Mouse (Mus musculus) limb, embryonic 14.5 days (tissue): ENCODE results near the gene Trem3. TPM values are rescaled to one million over a fixed set of nuclear protein-coding genes. Genes with fewer than 3 reads are reported as not detected.

Experiments
- ATAC-seq: fragments of 200-750 bp; cut with Nextera tagmentation; 2 replicates; pipeline ENCODE4 v1.8.0; 2017; ENCODE audit warnings: low read depth, moderate number of reproducible peaks, moderate TSS enrichment; ENCODE audit not compliant: low FRiP score
- DNase-seq: peaks from one replicate; pipeline ENCODE4 v3.0.0-alpha.2; 2015; ENCODE audit warnings: low spot score
- H3K27ac ChIP-seq: fragments of 300-500 bp; sonication (generic); replicated peaks from 2 replicates; pipeline ENCODE4 v1.5.1; 2014; ENCODE audit warnings: low read depth, mild to moderate bottlenecking, low read length, moderate library complexity, mixed read lengths
- H3K27me3 ChIP-seq: fragments of 300-500 bp; sonication (generic); 2 replicates; pipeline ENCODE4 v1.6.1; 2014; ENCODE audit warnings: low read length, mixed read lengths; ENCODE audit not compliant: control insufficient read depth, insufficient read depth
- H3K36me3 ChIP-seq: fragments of 300-500 bp; sonication (generic); 2 replicates; pipeline ENCODE4 v1.6.1; 2014; ENCODE audit warnings: mild to moderate bottlenecking, low read length, moderate library complexity, mixed read lengths; ENCODE audit not compliant: control insufficient read depth, insufficient read depth
- H3K4me1 ChIP-seq: fragments of 300-500 bp; sonication (generic); 2 replicates; pipeline ENCODE4 v1.6.1; 2014; ENCODE audit warnings: antibody characterized with exemption, low read length, mixed read lengths; ENCODE audit not compliant: control insufficient read depth, insufficient read depth
- H3K4me2 ChIP-seq: fragments of 300-500 bp; sonication (generic); replicated peaks from 2 replicates; pipeline ENCODE4 v1.6.1; 2014; ENCODE audit warnings: low read depth, mild to moderate bottlenecking, low read length, moderate library complexity; ENCODE audit not compliant: severe bottlenecking
- H3K4me3 ChIP-seq: fragments of 300-500 bp; sonication (generic); replicated peaks from 2 replicates; pipeline ENCODE4 v1.5.1; 2014; ENCODE audit warnings: low read length
- H3K9ac ChIP-seq: fragments of 300-500 bp; sonication (generic); 2 replicates; pipeline ENCODE4 v1.6.1; 2014; ENCODE audit warnings: mild to moderate bottlenecking, low read depth, low read length, moderate library complexity; ENCODE audit not compliant: severe bottlenecking
- H3K9me3 ChIP-seq: fragments of 300-500 bp; sonication (generic); 2 replicates; pipeline ENCODE4 v1.6.1; 2016; ENCODE audit warnings: low read length; ENCODE audit not compliant: control insufficient read depth
- POLR2A ChIP-seq: fragments of 200-500 bp; IDR thresholded peaks from 2 replicates; pipeline ENCODE4 v1.8.0; 2012; ENCODE audit warnings: inconsistent platforms, mild to moderate bottlenecking, moderate library complexity, borderline replicate concordance; ENCODE audit not compliant: insufficient read depth, insufficient read length; ENCODE audit errors: extremely low read depth
- WGBS: fragments of 180-500 bp; shearing (Covaris S2); extraction: QIAGEN DNeasy Blood & Tissue Kit; methylation state at CpG from one replicate; pipeline ENCODE4 v1.1.7; 2014; 5-methylcytosine and 5-hydroxymethylcytosine counted together
- polyA plus RNA-seq, 2 experiments: library from polyadenylated mRNA; depleted of rRNA in 1 of 2; stranded (reverse) in 1 of 2; unstranded in 1 of 2; fragments of >200 nt; fragmentation: Nextera tagmentation in 1 of 2; extraction: Ambion mirVana in 1 of 2; gene quantifications; 2 replicates each; pipeline versions ENCODE4 v1.2.1 to v1.2.3; 2012 to 2014

Trem3 gene
- polyA plus RNA-seq (2012; rRNA removed) = not detected in 2 replicates
- polyA plus RNA-seq (2014; fragmentation: Nextera tagmentation; extraction: Ambion mirVana) = not detected in 2 replicates

GRCm38 (mm10) chr17:48247221-48247928, at the start of gene Trem3:
Gene Trem3 (plus strand): TSS chr17:48247777.
- no peaks in the 10 kb centered on the region; the same call in 1 of the 2 replicates for H3K9me3 ChIP-seq
- no peaks in the 10 kb centered on the region for H3K36me3 ChIP-seq
- H3K4me3 ChIP-seq = no peak within 1 kb of the TSS
- no peak within 1 kb of the TSS for H3K27ac ChIP-seq
- ATAC-seq (no peak), DNase-seq (no peak)
- no peak within 1 kb of the TSS for H3K4me2 ChIP-seq
- WGBS = 74% methylated on average over 11 of the region's 11 CpGs
- no peaks in the 10 kb centered on the region for H3K27me3 ChIP-seq
- no peak within 1 kb of the TSS for H3K9ac ChIP-seq
- no peaks in the 10 kb centered on the region for H3K4me1 ChIP-seq
- no peak for TF ChIP-seq POLR2A

GRCm38 (mm10) chr17:48203086-48203485, 44.5 kb upstream of the Trem3 start:
- Histone ChIP-seq H3K36me3 (no peaks in the 10 kb centered on the region), H3K27me3 (no peaks in the 10 kb centered on the region), H3K4me3 (no peak overlapping the region), H3K9ac (no peak overlapping the region), H3K9me3 (0 out of 2 replicates have a peak, but pooled peaks cover 4% of the 10 kb centered on the region), H3K4me1 (no peaks in the 10 kb centered on the region), H3K27ac (no peak overlapping the region), H3K4me2 (no peak overlapping the region)
- no peak for TF ChIP-seq POLR2A
- ATAC-seq = no peak
- DNase-seq = no peak
- 96% methylated on average over 12 of the region's 12 CpGs for WGBS

- 97% methylated on average over 12 of the region's 12 CpGs for WGBS
- DNase-seq = no peak
- H3K4me3 ChIP-seq = no peak overlapping the region
- TF ChIP-seq POLR2A = no peak
- no peak overlapping the region for H3K4me2 ChIP-seq
- H3K27ac ChIP-seq = no peak overlapping the region
- H3K9ac ChIP-seq = no peak overlapping the region
- H3K9me3 ChIP-seq = no peaks in the 10 kb centered on the region
- H3K27me3 ChIP-seq = no peaks in the 10 kb centered on the region
- no peak for ATAC-seq
- H3K4me1 ChIP-seq = no peaks in the 10 kb centered on the region
- H3K36me3 ChIP-seq = no peaks in the 10 kb centered on the region
Measured at GRCm38 (mm10) chr17:48212596-48212995, 35.0 kb upstream of the Trem3 start.

DNA sequence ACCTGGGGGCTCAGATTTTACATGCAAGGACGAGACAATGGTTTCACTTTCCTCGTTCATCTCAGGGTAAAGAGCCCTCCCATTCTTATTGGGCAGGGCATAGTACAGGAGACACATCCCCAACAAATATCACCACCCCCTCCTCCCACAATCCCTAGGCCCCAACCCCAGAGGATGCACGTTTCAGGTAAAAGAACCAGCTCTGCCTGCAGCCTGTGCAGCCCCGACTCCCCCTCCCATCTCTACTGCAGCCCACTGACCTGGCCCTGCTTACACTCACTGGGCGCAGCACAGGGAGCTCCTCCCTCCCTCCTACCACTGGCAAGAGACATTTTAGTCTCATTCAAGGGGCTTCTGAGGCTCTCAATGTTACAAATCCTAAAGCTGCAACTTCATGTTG, 34.1 kb upstream of the Trem3 start:
- WGBS = 70% methylated on average over 5 of the region's 5 CpGs
- H3K4me3 ChIP-seq = no peak overlapping the region
- no peak overlapping the region for H3K4me2 ChIP-seq
- TF ChIP-seq POLR2A = no peak
- no peaks in the 10 kb centered on the region for H3K36me3 ChIP-seq
- no peaks in the 10 kb centered on the region for H3K4me1 ChIP-seq
- H3K9me3 ChIP-seq = no peaks in the 10 kb centered on the region
- no peaks in the 10 kb centered on the region for H3K27me3 ChIP-seq
- no peak for DNase-seq
- no peak for ATAC-seq
- H3K9ac ChIP-seq = no peak overlapping the region
- H3K27ac ChIP-seq = no peak overlapping the region

- DNase-seq (no peak), ATAC-seq (no peak)
- Histone ChIP-seq H3K27me3 (no peaks in the 10 kb centered on the region), H3K9ac (no peak overlapping the region), H3K4me3 (no peak overlapping the region), H3K27ac (no peak overlapping the region), H3K36me3 (no peaks in the 10 kb centered on the region), H3K4me1 (no peaks in the 10 kb centered on the region), H3K4me2 (no peak overlapping the region), H3K9me3 (no peaks in the 10 kb centered on the region)
- TF ChIP-seq POLR2A = no peak
- WGBS = 96% methylated on average over 1 of the region's 1 CpGs
Measured at GRCm38 (mm10) chr17:48215429-48215828, 32.1 kb upstream of the Trem3 start.
